Mouse (Mus musculus): Measurements from ENCODE around the gene Tln1.

DNA sequence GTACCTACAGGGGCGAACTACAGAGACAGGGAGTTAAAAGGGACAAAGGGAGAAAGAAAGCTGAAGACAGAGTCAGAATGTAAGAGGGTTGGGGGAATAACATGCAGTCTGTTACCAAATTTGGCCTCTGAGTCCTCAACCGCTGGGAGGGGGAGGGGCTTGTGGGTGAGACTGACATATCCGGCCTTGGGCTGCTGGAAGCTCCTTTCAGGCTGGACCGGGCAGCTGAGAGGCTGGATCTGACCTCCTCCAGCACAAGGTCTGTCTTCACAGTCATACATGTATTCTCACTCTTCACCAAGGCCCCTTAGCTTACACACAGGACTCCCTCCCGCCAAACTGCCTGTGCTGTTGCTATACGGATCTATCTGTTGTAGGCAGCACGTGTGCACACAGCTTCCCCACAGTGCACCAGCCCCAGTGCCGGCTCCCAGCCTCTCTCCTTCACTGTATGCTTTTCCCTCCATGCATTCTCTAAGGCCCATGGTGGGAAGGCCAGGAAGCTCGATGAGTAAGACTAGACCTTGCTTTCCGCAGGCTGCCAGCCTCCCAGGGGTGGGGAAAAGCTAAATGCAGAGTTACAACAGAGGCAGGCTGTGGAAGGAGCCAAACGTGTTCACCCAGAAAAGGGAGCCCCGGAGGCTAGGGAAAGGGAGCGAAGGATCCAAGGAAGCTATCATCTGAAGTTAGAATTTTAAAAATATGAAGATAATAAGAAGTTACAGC, 3.7 kb downstream of the Tln1 start:
- TF ChIP-seq ETS1 (conservative IDR thresholded peaks at IDR 0.05; ENCODE audit: low read depth, low read length) = 0 out of 2 replicates have a peak, but pooled peaks have one; percentile 16
- TF ChIP-seq RAD21 (IDR thresholded peaks at IDR 0.05; ENCODE audit: low read depth, low read length) = no peak
- no peak for TF ChIP-seq ZC3H11A (IDR thresholded peaks at IDR 0.05; ENCODE audit: low read depth, low read length)
